Comparison of ENCODE assay signal across 21 mouse cellular contexts in the genomic region with DNA sequence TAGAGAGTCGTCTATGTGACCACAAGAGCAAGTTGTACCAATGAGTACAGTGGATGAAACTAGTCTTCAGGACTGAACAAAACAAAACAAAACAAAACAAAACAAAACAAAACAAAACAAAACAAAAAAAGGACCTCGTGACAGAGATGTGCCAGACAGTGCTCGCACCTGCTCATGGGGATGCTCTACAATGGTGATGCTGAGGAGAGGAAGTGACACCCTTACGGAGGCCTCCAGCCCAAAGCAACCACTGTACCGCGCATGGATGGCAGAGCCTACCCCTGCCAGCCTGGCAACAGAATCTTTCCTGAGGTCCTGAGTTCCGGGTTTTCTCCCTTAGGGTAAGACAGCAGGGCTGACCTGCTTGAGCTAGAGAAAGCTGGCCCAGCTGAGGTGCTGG. TPM values are rescaled to one million over a fixed set of nuclear protein-coding genes. Genes with fewer than 3 reads are reported as not detected.
DNase-seq lines count a peak whose midpoint lies in the region; ATAC-seq and TF ChIP-seq lines count a peak whose summit lies in the region.
"Had no signal": no experiment of that assay in that cellular context is flagged by ENCODE, and none has a peak within 500 bp of the region (broad histone marks: within the 10 kb centered on the region; RNA-seq: fewer than 3 reads in every experiment).

No protein-coding gene starts in this region.

- dilution Hi-C loops in CH12.LX (cut with MboI; ENCODE audit: extremely low pct_ligation_motif_present, extremely low pct_unique_long_range_greater_than_20kb, low sequenced_read_pairs): no loop called here

- peaks cover 37% of the 10 kb centered on the region for H3K4me1 ChIP-seq in forebrain, embryonic 10.5 days
- H3K4me1 ChIP-seq in forebrain, postnatal 0 days (ENCODE audit: insufficient read depth): peaks cover 8% of the 10 kb centered on the region
- peaks cover 24% of the 10 kb centered on the region for H3K4me1 ChIP-seq in neural tube, embryonic 13.5 days (replicated peaks)
- peaks cover 30 to 67% of the 10 kb centered on the region in 2 experiments for H3K4me1 ChIP-seq in CH12.LX (ENCODE audit: control insufficient read depth in 1 of 2, insufficient read depth in 2 of 2)
- H3K4me1 ChIP-seq in neural tube, embryonic 15.5 days: peaks cover 22% of the 10 kb centered on the region

- no peaks in the 10 kb centered on the region for H3K79me2 ChIP-seq in CH12.LX (replicated peaks; ENCODE audit: control insufficient read depth, extremely low read depth, insufficient read depth, poor library complexity, severe bottlenecking)

- H3K4me3 ChIP-seq in forebrain, embryonic 10.5 days: no peak overlapping the region
- H3K4me3 ChIP-seq in forebrain, postnatal 0 days (ENCODE audit: low read depth, low read length): no peak overlapping the region
- no peak overlapping the region for H3K4me3 ChIP-seq in neural tube, embryonic 13.5 days
- H3K4me3 ChIP-seq in CH12.LX (replicated peaks in 1 of 3; ENCODE audit: low read depth in 2 of 3, low read length in 2 of 3, poor library complexity in 1 of 3): no peak overlapping the region
- H3K4me3 ChIP-seq in neural tube, embryonic 15.5 days (replicated peaks): no peak overlapping the region
- H3K4me3 ChIP-seq: intestine, embryonic 15.5 days; kidney, embryonic 15.5 days; midbrain, embryonic 12.5 days had no signal

- TF ChIP-seq POLR2A in CH12.LX (IDR thresholded peaks at IDR 0.05; ENCODE audit: low read depth, low read length): no peak

- no peak overlapping the region for H3K9ac ChIP-seq in forebrain, postnatal 0 days
- H3K9ac ChIP-seq in neural tube, embryonic 13.5 days: no peak overlapping the region
- no peak overlapping the region for H3K9ac ChIP-seq in CH12.LX (ENCODE audit: insufficient read depth, low read depth)
- no peak overlapping the region for H3K9ac ChIP-seq in neural tube, embryonic 15.5 days (replicated peaks)
- H3K9ac ChIP-seq: intestine, embryonic 15.5 days; kidney, embryonic 15.5 days; midbrain, embryonic 12.5 days had no signal

- no peak for ATAC-seq in forebrain, postnatal 0 days
- no peak for ATAC-seq in neural tube, embryonic 13.5 days (ENCODE audit: low read depth)
- ATAC-seq in neural tube, embryonic 15.5 days (ENCODE audit: low FRiP score): no peak
- ATAC-seq in erythroid progenitor cell, adult 5-6 weeks (replicated peaks; ENCODE audit: low FRiP score, poor library complexity, severe bottlenecking): no peak
- ATAC-seq: intestine, embryonic 15.5 days had no signal

- 95% methylated on average over 7 of the region's 7 CpGs for WGBS in forebrain, embryonic 10.5 days
- 91% methylated on average over 7 of the region's 7 CpGs for WGBS in forebrain, postnatal 0 days
- 95% methylated on average over 7 of the region's 7 CpGs for WGBS in neural tube, embryonic 13.5 days
- WGBS in neural tube, embryonic 15.5 days: 94% methylated on average over 7 of the region's 7 CpGs

- no peak for TF ChIP-seq CTCF in forebrain, postnatal 0 days (IDR thresholded peaks at IDR 0.05; ENCODE audit: low read depth)
- TF ChIP-seq CTCF in CH12.LX (conservative IDR thresholded peaks at IDR 0.05 in 1 of 2, IDR thresholded peaks at IDR 0.05 in 1 of 2; ENCODE audit: low read depth in 2 of 2, low read length in 2 of 2): no peak

- H3K4me2 ChIP-seq in forebrain, postnatal 0 days (ENCODE audit: low read depth): no peak overlapping the region
- H3K4me2 ChIP-seq in neural tube, embryonic 13.5 days: no peak overlapping the region
- no peak overlapping the region for H3K4me2 ChIP-seq in CH12.LX (ENCODE audit: insufficient read depth, low read depth, poor library complexity, severe bottlenecking)
- no peak overlapping the region for H3K4me2 ChIP-seq in neural tube, embryonic 15.5 days
- H3K4me2 ChIP-seq: heart, embryonic 11.5 days; intestine, embryonic 15.5 days; kidney, embryonic 15.5 days; midbrain, embryonic 12.5 days had no signal

- TF ChIP-seq EP300 in CH12.LX (IDR thresholded peaks at IDR 0.05; ENCODE audit: low read length): no peak

- no peaks in the 10 kb centered on the region for H3K36me3 ChIP-seq in forebrain, embryonic 10.5 days (replicated peaks)
- H3K36me3 ChIP-seq in forebrain, postnatal 0 days (ENCODE audit: insufficient read depth): no peaks in the 10 kb centered on the region
- H3K36me3 ChIP-seq in neural tube, embryonic 13.5 days: no peaks in the 10 kb centered on the region
- no peaks in the 10 kb centered on the region for H3K36me3 ChIP-seq in CH12.LX (replicated peaks in 1 of 2; ENCODE audit: control insufficient read depth in 1 of 2, insufficient read depth in 1 of 2, low read length in 1 of 2)
- no peaks in the 10 kb centered on the region for H3K36me3 ChIP-seq in neural tube, embryonic 15.5 days
- H3K36me3 ChIP-seq: embryonic facial prominence, embryonic 13.5 days; G1E; intestine, embryonic 15.5 days; kidney, embryonic 15.5 days; midbrain, embryonic 12.5 days had no signal

- 0 out of 2 replicates have a peak overlapping the region, but pooled peaks have one; percentile 36 for H3K27ac ChIP-seq in forebrain, embryonic 10.5 days
- no peak overlapping the region for H3K27ac ChIP-seq in forebrain, postnatal 0 days (ENCODE audit: low read depth, low read length)
- H3K27ac ChIP-seq in neural tube, embryonic 13.5 days (replicated peaks): peak overlapping the region; percentile 75
- H3K27ac ChIP-seq in CH12.LX (ENCODE audit: insufficient read depth, low read depth): peak overlapping the region; percentile 39; the same call in 1 of the 2 replicates
- H3K27ac ChIP-seq in neural tube, embryonic 15.5 days (replicated peaks): peak overlapping the region; percentile 76
- H3K27ac ChIP-seq: embryonic facial prominence, embryonic 13.5 days; intestine, embryonic 15.5 days; kidney, embryonic 15.5 days; macrophage; midbrain, embryonic 12.5 days had no signal

- H3K9me3 ChIP-seq in forebrain, embryonic 10.5 days: no peaks in the 10 kb centered on the region
- H3K9me3 ChIP-seq in forebrain, postnatal 0 days (ENCODE audit: low read length): no peaks in the 10 kb centered on the region
- no peaks in the 10 kb centered on the region for H3K9me3 ChIP-seq in neural tube, embryonic 13.5 days
- no peaks in the 10 kb centered on the region for H3K9me3 ChIP-seq in CH12.LX (replicated peaks; ENCODE audit: low read length)
- H3K9me3 ChIP-seq in neural tube, embryonic 15.5 days (replicated peaks): no peaks in the 10 kb centered on the region
- H3K9me3 ChIP-seq: embryonic facial prominence, embryonic 13.5 days; G1E; intestine, embryonic 15.5 days; kidney, embryonic 15.5 days; midbrain, embryonic 12.5 days had no signal

- H3K27me3 ChIP-seq in forebrain, embryonic 10.5 days (ENCODE audit: poor library complexity, severe bottlenecking): no peaks in the 10 kb centered on the region
- H3K27me3 ChIP-seq in forebrain, postnatal 0 days (ENCODE audit: insufficient read depth, low read length): no peaks in the 10 kb centered on the region
- no peaks in the 10 kb centered on the region for H3K27me3 ChIP-seq in neural tube, embryonic 13.5 days
- H3K27me3 ChIP-seq in CH12.LX (replicated peaks): no peaks in the 10 kb centered on the region
- no peaks in the 10 kb centered on the region for H3K27me3 ChIP-seq in neural tube, embryonic 15.5 days (replicated peaks)
- H3K27me3 ChIP-seq: embryonic facial prominence, embryonic 13.5 days; intestine, embryonic 15.5 days; kidney, embryonic 15.5 days had no signal

- in situ Hi-C loops in CH12.LX (cut with MboI; ENCODE audit: low pct_ligation_motif_present, low pct_unique_long_range_greater_than_20kb, low sequenced_read_pairs): no loop called here

- no peak for DNase-seq in forebrain, embryonic 10.5 days (ENCODE audit: extremely low spot score, low spot score)
- DNase-seq in forebrain, postnatal 0 days: no peak
- DNase-seq in neural tube, embryonic 10.5 days (ENCODE audit: extremely low spot score, low spot score): no peak
- DNase-seq in CH12.LX (ENCODE audit: extremely low read depth): peak; percentile 58
- DNase-seq in lung, postnatal 36 days: no peak
- DNase-seq: cerebellum, adult 8-10 months; gastrocnemius, postnatal 25 days; heart, postnatal 14 days; layer of hippocampus, postnatal 36 days; liver; lung, adult 2 months had no signal

- TF ChIP-seq RAD21 in CH12.LX (IDR thresholded peaks at IDR 0.05; ENCODE audit: low read depth, low read length): no peak

TF ChIP-seq in CH12.LX, 34 proteins besides CTCF, POLR2A, EP300 and RAD21:
- TF ChIP-seq ETS1 (conservative IDR thresholded peaks at IDR 0.05; ENCODE audit: low read depth, low read length): peak; percentile 53
- TF ChIP-seq MYC (IDR thresholded peaks at IDR 0.05; ENCODE audit: low read depth, low read length): 0 out of 2 replicates have a peak, but pooled peaks have one; percentile 24
- no peak for TF ChIP-seq SMC3 (IDR thresholded peaks at IDR 0.05; ENCODE audit: low read depth, low read length)
- TF ChIP-seq CHD2 (IDR thresholded peaks at IDR 0.05; ENCODE audit: low read length): no peak
- TF ChIP-seq ELF1 (IDR thresholded peaks at IDR 0.05; ENCODE audit: low read depth, low read length): peak; percentile 33; the same call in 1 of the 2 replicates
- TF ChIP-seq SIN3A (IDR thresholded peaks at IDR 0.05; ENCODE audit: low read length): peak; percentile 39; the same call in 1 of the 2 replicates
- no peak for TF ChIP-seq MXI1 (IDR thresholded peaks at IDR 0.05; ENCODE audit: low read depth, low read length)
- no peak for TF ChIP-seq JUN (IDR thresholded peaks at IDR 0.05; ENCODE audit: insufficient read depth, low read depth, low read length)
- TF ChIP-seq MAX (IDR thresholded peaks at IDR 0.05; ENCODE audit: low read length): no peak
- TF ChIP-seq POLR2AphosphoS2 (IDR thresholded peaks at IDR 0.05; ENCODE audit: low read depth, low read length): no peak
- TF ChIP-seq KAT2A (IDR thresholded peaks at IDR 0.05; ENCODE audit: insufficient replicate concordance, low read length): no peak
- TF ChIP-seq ZC3H11A (IDR thresholded peaks at IDR 0.05; ENCODE audit: low read depth, low read length): no peak
- TF ChIP-seq BHLHE40 (IDR thresholded peaks at IDR 0.05; ENCODE audit: low read depth, low read length): peak; percentile 84
- no peak for TF ChIP-seq ZKSCAN1 (IDR thresholded peaks at IDR 0.05; ENCODE audit: borderline replicate concordance, low read depth, low read length)

RNA-seq across cellular contexts. Expression of a gene that starts 46.5 kb away (rescaled TPM):
- 10.0 and 11.4 TPM in 2 replicates for polyA plus RNA-seq in forebrain, embryonic 10.5 days (2016; fragmentation: Nextera tagmentation; extraction: Ambion mirVana)
- total RNA-seq in forebrain, postnatal 0 days (2014; rRNA removed): 34.6 and 42.2 TPM in 2 replicates
- polyA plus RNA-seq in forebrain, postnatal 0 days (2015; fragmentation: Nextera tagmentation; extraction: Ambion mirVana): 18.6 and 19.4 TPM in 2 replicates
- polyA plus RNA-seq in neural tube, embryonic 13.5 days (2015; fragmentation: Nextera tagmentation; extraction: Ambion mirVana): 17.0 and 20.1 TPM in 2 replicates
- 56.7 and 56.9 TPM in 2 replicates for total RNA-seq in CH12.LX (2012; rRNA removed)
- 16.0 and 17.1 TPM in 2 replicates for total RNA-seq in CH12.LX (2014; rRNA removed)
- polyA plus RNA-seq in CH12.LX (2012; ENCODE audit: insufficient read length, low read depth): 27.7 and 36.7 TPM in 2 replicates
- polyA plus RNA-seq in neural tube, embryonic 15.5 days (2015; fragmentation: Nextera tagmentation; extraction: Ambion mirVana): 18.4 and 20.7 TPM in 2 replicates
- total RNA-seq in erythroid progenitor cell, adult 5-6 weeks (2015; ENCODE audit: low replicate concordance): 7.6 and 9.2 TPM in 2 replicates
- total RNA-seq in erythroid progenitor cell, adult 5-6 weeks (2017; ENCODE audit: low replicate concordance): 2.2 and 5.9 TPM in 2 replicates
